Mouse (Mus musculus): ENCODE data around the gene Nol10.

GRCm38 (mm10) chr12:17375243-17375642 lies 27.0 kb downstream of the Nol10 start:
- TF ChIP-seq POLR2A (IDR thresholded peaks at IDR 0.05; ENCODE audit: control insufficient read depth, extremely low read depth, insufficient read depth, low read length, poor library complexity) (no peak), CTCF (IDR thresholded peaks at IDR 0.05; ENCODE audit: borderline replicate concordance, control insufficient read depth, extremely low read depth, insufficient read depth, low read length, poor library complexity) (no peak)
